Mouse (Mus musculus) forebrain, embryonic 11.5 days (tissue): ENCODE results near the gene Palm2. TPM values are rescaled to one million over a fixed set of nuclear protein-coding genes. Genes with fewer than 3 reads are reported as not detected.

Experiments used
- ATAC-seq: fragments of 200-750 bp; cut with Nextera tagmentation; replicated peaks from 2 replicates; pipeline ENCODE4 v1.8.0; 2017; ENCODE audit warnings: moderate TSS enrichment; ENCODE audit not compliant: low FRiP score
- DNase-seq: peaks from one replicate; pipeline ENCODE4 v3.0.0-alpha.2; 2017; ENCODE audit warnings: low spot score
- H3K27ac ChIP-seq: fragments of 300-500 bp; sonication (generic); 2 replicates; pipeline ENCODE4 v1.5.1; 2014; ENCODE audit warnings: low read depth, low read length
- H3K27me3 ChIP-seq: fragments of 300-500 bp; sonication (generic); 2 replicates; pipeline ENCODE4 v1.6.1; 2014; ENCODE audit warnings: mild to moderate bottlenecking, low read length, mixed read lengths; ENCODE audit not compliant: control insufficient read depth, insufficient read depth
- H3K36me3 ChIP-seq: fragments of 300-500 bp; sonication (generic); 2 replicates; pipeline ENCODE4 v1.6.1; 2014; ENCODE audit warnings: mild to moderate bottlenecking, low read length, moderate library complexity, mixed read lengths; ENCODE audit not compliant: control insufficient read depth, insufficient read depth
- H3K4me1 ChIP-seq: fragments of 300-500 bp; sonication (generic); replicated peaks from 2 replicates; pipeline ENCODE4 v1.6.1; 2014; ENCODE audit warnings: low read length, mixed read lengths; ENCODE audit not compliant: control insufficient read depth, insufficient read depth
- H3K4me2 ChIP-seq: fragments of 300-500 bp; sonication (generic); 2 replicates; pipeline ENCODE4 v1.6.1; 2014; ENCODE audit warnings: low read depth, mild to moderate bottlenecking, low read length, moderate library complexity, mixed read lengths; ENCODE audit not compliant: severe bottlenecking
- H3K4me3 ChIP-seq: fragments of 300-500 bp; sonication (generic); 2 replicates; pipeline ENCODE4 v1.5.1; 2014; ENCODE audit warnings: low read depth, low read length
- H3K9ac ChIP-seq: fragments of 300-500 bp; sonication (generic); 2 replicates; pipeline ENCODE4 v1.6.1; 2014; ENCODE audit warnings: low read length
- H3K9me3 ChIP-seq: fragments of 300-500 bp; sonication (generic); 2 replicates; pipeline ENCODE4 v1.6.1; 2016; ENCODE audit warnings: low read length, mixed read lengths; ENCODE audit not compliant: control insufficient read depth
- WGBS: fragments of 180-500 bp; shearing (Covaris S2); extraction: QIAGEN DNeasy Blood & Tissue Kit; methylation state at CpG from one replicate; pipeline ENCODE4 v1.1.7; 2014; 5-methylcytosine and 5-hydroxymethylcytosine counted together
- polyA plus RNA-seq: library from polyadenylated mRNA; unstranded; fragments of >200 nt; fragmentation: Nextera tagmentation; extraction: Ambion mirVana; gene quantifications from 2 replicates; pipeline ENCODE4 v1.2.1, GENCODE M21; 2014

Palm2 gene
- polyA plus RNA-seq, 1 experiment from 2014 or later, result 3.5 TPM

- Histone ChIP-seq H3K36me3 (no peaks in the 10 kb centered on the region), H3K9ac (no peak overlapping the region), H3K27ac (no peak overlapping the region), H3K4me3 (no peak overlapping the region), H3K4me1 (no peaks in the 10 kb centered on the region), H3K9me3 (no peaks in the 10 kb centered on the region), H3K27me3 (no peaks in the 10 kb centered on the region), H3K4me2 (no peak overlapping the region)
- no peak for ATAC-seq
- no peak for DNase-seq
- 95% methylated on average over 6 of the region's 6 CpGs for WGBS
Measured at GRCm38 (mm10) chr4:57730047-57730446, 296.0 kb downstream of the Palm2 start.

- H3K27ac ChIP-seq, result no peak overlapping the region
- no peaks in the 10 kb centered on the region for H3K9me3 ChIP-seq
- H3K27me3 ChIP-seq, result no peaks in the 10 kb centered on the region
- no peaks in the 10 kb centered on the region for H3K4me1 ChIP-seq
- DNase-seq (no peak), ATAC-seq (no peak)
- no peak overlapping the region for H3K4me2 ChIP-seq
- no peak overlapping the region for H3K9ac ChIP-seq
- 91% methylated on average over 11 of the region's 11 CpGs for WGBS
- no peaks in the 10 kb centered on the region for H3K36me3 ChIP-seq
- H3K4me3 ChIP-seq, result no peak overlapping the region
Measured at GRCm38 (mm10) chr4:57730801-57731598, 297.0 kb downstream of the Palm2 start.

GRCm38 (mm10) chr4:57732351-57732750 lies 298.3 kb downstream of the Palm2 start:
- no peak overlapping the region for H3K9ac ChIP-seq
- no peaks in the 10 kb centered on the region for H3K27me3 ChIP-seq
- no peaks in the 10 kb centered on the region for H3K4me1 ChIP-seq
- DNase-seq (no peak), ATAC-seq (no peak)
- H3K4me3 ChIP-seq, result no peak overlapping the region
- no peaks in the 10 kb centered on the region for H3K9me3 ChIP-seq
- H3K27ac ChIP-seq, result no peak overlapping the region
- H3K4me2 ChIP-seq, result no peak overlapping the region
- H3K36me3 ChIP-seq, result no peaks in the 10 kb centered on the region
- WGBS, result 84% methylated on average over 5 of the region's 5 CpGs

- Histone ChIP-seq H3K4me3 (no peak overlapping the region), H3K4me1 (no peaks in the 10 kb centered on the region), H3K9ac (no peak overlapping the region), H3K27me3 (no peaks in the 10 kb centered on the region), H3K4me2 (no peak overlapping the region), H3K36me3 (no peaks in the 10 kb centered on the region), H3K27ac (no peak overlapping the region), H3K9me3 (no peaks in the 10 kb centered on the region)
- no peak for ATAC-seq
- WGBS, result 76% methylated on average over 3 of the region's 3 CpGs
- DNase-seq, result no peak
Measured at GRCm38 (mm10) chr4:57733445-57733844, 299.4 kb downstream of the Palm2 start.

DNA sequence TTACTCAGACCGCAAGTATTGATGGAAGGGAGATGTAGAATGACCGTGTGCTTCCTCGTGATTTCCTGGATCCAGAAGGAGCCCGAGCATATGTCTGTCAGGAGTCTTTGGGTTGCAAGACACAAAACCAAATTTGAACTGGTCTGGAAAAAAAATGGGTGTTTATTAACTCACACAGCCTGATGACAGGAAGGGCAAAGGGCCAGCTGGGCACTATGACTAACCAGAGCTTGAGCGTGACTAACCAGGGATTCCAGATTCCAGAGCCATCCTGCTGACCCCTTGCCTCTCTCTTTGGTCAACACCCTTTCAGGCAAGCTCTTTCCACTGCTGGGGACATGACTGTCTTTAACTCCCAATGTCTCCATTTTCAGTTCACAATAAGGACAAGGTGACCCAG lies 301.4 kb downstream of the Palm2 start:
- no peak overlapping the region for H3K4me2 ChIP-seq
- H3K4me1 ChIP-seq, result peaks cover 5% of the 10 kb centered on the region; the same call in 1 of the 2 replicates
- H3K27ac ChIP-seq, result no peak overlapping the region
- no peak overlapping the region for H3K4me3 ChIP-seq
- 93% methylated on average over 5 of the region's 5 CpGs for WGBS
- H3K9me3 ChIP-seq, result no peaks in the 10 kb centered on the region
- H3K9ac ChIP-seq, result no peak overlapping the region
- no peak for DNase-seq
- no peak for ATAC-seq
- no peaks in the 10 kb centered on the region for H3K36me3 ChIP-seq
- H3K27me3 ChIP-seq, result no peaks in the 10 kb centered on the region

- 13% methylated on average over 8 of the region's 8 CpGs for WGBS
- Histone ChIP-seq H3K36me3 (no peaks in the 10 kb centered on the region), H3K4me3 (no peak overlapping the region), H3K9ac (no peak overlapping the region), H3K4me1 (peaks cover 5% of the 10 kb centered on the region; the same call in 1 of the 2 replicates), H3K4me2 (no peak overlapping the region), H3K27me3 (no peaks in the 10 kb centered on the region), H3K27ac (peak overlapping the region; percentile 13), H3K9me3 (no peaks in the 10 kb centered on the region)
- ATAC-seq (peak; percentile 39; the same call in 1 of the 2 replicates), DNase-seq (no peak)
Measured at GRCm38 (mm10) chr4:57738856-57739552, 305.0 kb downstream of the Palm2 start.

DNA sequence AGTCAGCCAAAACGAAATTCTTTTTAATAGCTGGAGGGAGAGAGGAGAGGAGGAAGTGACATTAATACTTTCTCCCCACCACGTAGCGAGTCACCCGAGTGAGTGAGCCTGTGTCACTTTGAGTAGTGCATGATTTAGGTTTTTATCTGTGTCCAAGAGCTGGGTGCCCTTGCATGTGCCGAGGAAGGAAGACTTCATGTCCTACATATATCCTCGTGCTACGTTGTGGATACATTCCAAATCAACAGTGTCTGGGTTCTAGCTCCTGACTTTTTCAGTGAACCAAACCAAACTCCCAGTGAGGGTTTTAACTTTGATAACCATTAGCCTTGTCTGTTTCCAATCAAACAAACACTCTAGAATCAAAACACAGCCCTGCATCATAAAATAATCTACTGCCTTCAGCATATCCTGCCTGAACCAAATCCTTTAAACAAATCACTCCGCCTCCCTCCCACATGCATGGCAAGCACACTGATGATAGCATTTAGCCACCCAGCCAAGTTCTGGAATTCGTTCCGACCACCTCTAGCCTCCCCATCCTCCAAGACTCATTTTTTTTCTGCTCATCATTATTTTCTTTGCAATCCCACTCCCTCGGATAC lies 309.4 kb downstream of the Palm2 start:
- Histone ChIP-seq H3K9me3 (no peaks in the 10 kb centered on the region), H3K27me3 (no peaks in the 10 kb centered on the region), H3K4me3 (no peak overlapping the region), H3K27ac (no peak overlapping the region), H3K4me2 (no peak overlapping the region), H3K4me1 (peaks cover 5% of the 10 kb centered on the region; the same call in 1 of the 2 replicates), H3K9ac (no peak overlapping the region), H3K36me3 (no peaks in the 10 kb centered on the region)
- 85% methylated on average over 11 of the region's 11 CpGs for WGBS
- ATAC-seq, result no peak
- DNase-seq, result no peak

DNA sequence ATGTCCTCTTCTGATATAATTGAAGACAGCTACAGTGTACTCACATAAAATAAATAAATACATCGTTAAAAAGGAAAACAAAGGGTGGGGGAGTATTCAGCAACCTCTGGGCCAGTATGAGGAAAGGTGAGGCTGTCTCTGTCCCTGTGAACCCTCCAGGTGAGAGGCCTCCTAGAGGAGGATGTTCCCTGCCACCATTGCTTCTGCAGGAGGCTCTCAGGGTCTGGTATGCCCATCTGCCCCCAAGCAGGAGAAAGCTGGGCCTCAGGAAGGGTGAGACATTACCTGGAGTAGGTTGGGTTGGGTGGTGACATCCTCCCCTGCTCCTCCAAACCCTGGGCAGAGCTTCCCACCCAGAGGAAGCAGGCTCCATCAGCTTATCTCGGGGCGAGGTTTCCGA lies 316.6 kb downstream of the Palm2 start:
- WGBS, result 72% methylated on average over 4 of the region's 4 CpGs
- Histone ChIP-seq H3K9me3 (no peaks in the 10 kb centered on the region), H3K4me2 (no peak overlapping the region), H3K9ac (no peak overlapping the region), H3K27me3 (no peaks in the 10 kb centered on the region), H3K4me1 (no peaks in the 10 kb centered on the region), H3K27ac (no peak overlapping the region), H3K4me3 (no peak overlapping the region), H3K36me3 (no peaks in the 10 kb centered on the region)
- ATAC-seq (no peak), DNase-seq (no peak)
